Mouse (Mus musculus) hindbrain, embryonic 11.5 days (tissue): ENCODE measurements at regions not wholly inside any gene's neighbourhood (a gene's known extent, or its start where the extent isn't known, plus 50 kb on each side); places are given as distances from the start of the nearest gene placed in this dataset.
A peak's percentile ranks its signal among the peaks of the same experiment; 100 is the strongest.

Source experiments
- ATAC-seq: fragments of 200-750 bp; cut with Nextera tagmentation; 2 replicates; pipeline ENCODE4 v1.8.0; 2017; ENCODE audit warnings: mild to moderate bottlenecking, moderate TSS enrichment, moderate library complexity; ENCODE audit not compliant: low FRiP score
- DNase-seq: peaks from one replicate; pipeline ENCODE4 v3.0.0-alpha.2; 2015; ENCODE audit warnings: low spot score
- H3K27ac ChIP-seq: fragments of 300-500 bp; sonication (generic); 2 replicates; pipeline ENCODE4 v1.5.1; 2014; ENCODE audit warnings: mild to moderate bottlenecking, low read depth, low read length
- H3K27me3 ChIP-seq: fragments of 300-500 bp; sonication (generic); 2 replicates; pipeline ENCODE4 v1.6.1; 2014; ENCODE audit warnings: mild to moderate bottlenecking, low read length, moderate library complexity, mixed read lengths; ENCODE audit not compliant: control insufficient read depth, insufficient read depth
- H3K36me3 ChIP-seq: fragments of 300-500 bp; sonication (generic); 2 replicates; pipeline ENCODE4 v1.6.1; 2014; ENCODE audit warnings: mild to moderate bottlenecking, low read length, moderate library complexity, mixed read lengths; ENCODE audit not compliant: control insufficient read depth, insufficient read depth
- H3K4me1 ChIP-seq: fragments of 300-500 bp; sonication (generic); replicated peaks from 2 replicates; pipeline ENCODE4 v1.6.1; 2014; ENCODE audit warnings: low read length, mixed read lengths; ENCODE audit not compliant: control insufficient read depth, insufficient read depth
- H3K4me2 ChIP-seq: fragments of 300-500 bp; sonication (generic); replicated peaks from 2 replicates; pipeline ENCODE4 v1.6.1; 2014; ENCODE audit warnings: mild to moderate bottlenecking, low read depth, low read length
- H3K4me3 ChIP-seq: fragments of 300-500 bp; sonication (generic); 2 replicates; pipeline ENCODE4 v1.5.1; 2014; ENCODE audit warnings: low read depth, low read length
- H3K9ac ChIP-seq: fragments of 300-500 bp; sonication (generic); 2 replicates; pipeline ENCODE4 v1.6.1; 2014; ENCODE audit warnings: low read depth, low read length
- H3K9me3 ChIP-seq: fragments of 300-500 bp; sonication (generic); 2 replicates; pipeline ENCODE4 v1.6.1; 2016; ENCODE audit warnings: low read length; ENCODE audit not compliant: control insufficient read depth
- WGBS: fragments of 180-500 bp; shearing (Covaris S2); extraction: QIAGEN DNeasy Blood & Tissue Kit; methylation state at CpG from one replicate; pipeline ENCODE4 v1.1.7; 2014; 5-methylcytosine and 5-hydroxymethylcytosine counted together

DNA sequence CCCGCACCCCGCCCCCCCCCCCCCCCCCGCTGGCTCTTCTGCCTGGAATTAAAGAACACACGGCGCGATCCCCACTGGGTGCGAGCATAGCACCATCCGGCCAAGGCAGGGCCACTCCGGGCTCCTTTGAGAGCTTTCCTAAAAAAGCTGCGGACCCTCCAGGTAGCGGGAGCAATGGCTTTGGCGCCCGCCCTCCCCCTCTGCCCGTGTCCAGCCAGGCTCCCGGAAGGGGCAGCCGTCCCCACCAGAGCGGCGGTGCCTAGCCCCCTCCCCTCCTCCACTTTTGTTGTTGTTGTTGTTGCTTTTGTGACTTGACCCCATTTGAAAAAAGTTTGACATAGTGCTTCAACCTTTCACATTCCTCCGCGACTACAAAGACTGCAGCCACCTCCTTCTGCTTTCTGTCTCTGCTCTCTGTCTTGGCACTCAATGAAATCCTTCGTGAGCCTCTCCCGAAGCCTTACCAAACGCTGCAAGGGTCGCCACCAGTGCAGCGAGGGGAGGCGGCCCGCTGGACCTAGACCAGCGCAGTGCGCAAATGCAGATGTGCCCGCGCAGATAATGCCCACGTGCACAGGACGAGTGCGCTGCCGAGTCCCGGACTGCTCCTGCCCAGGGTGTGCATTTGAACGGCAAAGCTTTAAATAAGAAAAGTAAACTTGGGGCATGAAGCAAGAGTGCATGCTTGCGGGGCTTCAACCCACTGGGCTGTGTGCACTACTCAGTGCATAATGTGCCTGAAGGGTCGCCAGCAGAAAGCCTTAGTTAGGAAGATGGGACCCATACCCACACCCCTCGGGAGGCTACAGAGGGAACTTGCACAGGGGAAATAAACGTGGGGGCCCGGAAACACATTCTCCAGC, 179.0 kb upstream of the Xlr start:
- Histone ChIP-seq H3K4me2 (peak overlapping the region; percentile 64), H3K36me3 (no peaks in the 10 kb centered on the region), H3K27ac (no peak overlapping the region), H3K27me3 (no peaks in the 10 kb centered on the region; the same call in 1 of the 2 replicates), H3K4me3 (peak overlapping the region; percentile 28), H3K4me1 (no peaks in the 10 kb centered on the region), H3K9ac (no peak overlapping the region), H3K9me3 (no peaks in the 10 kb centered on the region)
- WGBS = 15% methylated on average over 33 of the region's 42 CpGs
- peak; percentile 63 for ATAC-seq
- peak; percentile 24 for DNase-seq

DNA sequence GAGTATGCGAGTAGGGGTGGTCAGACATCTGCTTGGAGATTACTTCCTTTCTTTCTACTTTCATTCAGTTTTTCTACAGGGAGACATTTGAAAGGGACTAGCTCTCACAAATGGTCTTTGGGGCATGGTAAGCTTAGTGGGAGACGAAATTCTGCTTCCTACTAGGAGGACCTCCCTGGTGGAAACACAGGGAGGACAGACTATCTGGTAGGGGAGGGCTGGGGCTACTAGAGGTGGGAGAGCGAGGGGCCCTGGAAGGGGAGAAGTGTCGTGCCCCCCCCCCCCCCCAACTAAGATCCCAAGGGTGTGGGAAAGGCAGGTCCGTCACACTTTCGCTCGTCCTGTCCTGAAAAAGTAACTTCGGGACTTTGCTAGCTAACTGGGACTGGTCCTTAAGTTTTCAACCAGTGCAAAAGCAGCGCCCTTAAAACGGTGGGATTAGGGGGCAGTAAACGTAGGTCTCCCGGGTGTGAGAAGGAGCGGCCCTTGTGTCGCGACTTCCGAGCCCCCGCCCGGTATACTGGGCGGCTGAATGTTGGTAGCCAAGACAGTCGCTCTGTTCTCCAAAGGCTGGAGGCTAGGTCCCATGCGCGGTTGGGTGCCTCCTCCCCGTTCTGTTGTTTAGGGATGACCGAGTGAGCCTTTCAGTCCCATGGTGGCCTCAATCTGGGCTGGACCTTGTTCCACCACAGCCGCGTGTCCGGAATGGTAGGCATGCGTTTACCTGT, 178.2 kb upstream of the Xlr start:
- H3K27me3 ChIP-seq = no peaks in the 10 kb centered on the region; the same call in 1 of the 2 replicates
- no peaks in the 10 kb centered on the region for H3K4me1 ChIP-seq
- peak overlapping the region; percentile 64 for H3K4me2 ChIP-seq
- peak; percentile 25 for DNase-seq
- H3K27ac ChIP-seq = no peak overlapping the region
- peak; percentile 55 for ATAC-seq
- peak overlapping the region; percentile 28 for H3K4me3 ChIP-seq
- WGBS = 12% methylated on average over 21 of the region's 28 CpGs
- H3K9ac ChIP-seq = no peak overlapping the region
- no peaks in the 10 kb centered on the region for H3K36me3 ChIP-seq
- H3K9me3 ChIP-seq = no peaks in the 10 kb centered on the region

DNA sequence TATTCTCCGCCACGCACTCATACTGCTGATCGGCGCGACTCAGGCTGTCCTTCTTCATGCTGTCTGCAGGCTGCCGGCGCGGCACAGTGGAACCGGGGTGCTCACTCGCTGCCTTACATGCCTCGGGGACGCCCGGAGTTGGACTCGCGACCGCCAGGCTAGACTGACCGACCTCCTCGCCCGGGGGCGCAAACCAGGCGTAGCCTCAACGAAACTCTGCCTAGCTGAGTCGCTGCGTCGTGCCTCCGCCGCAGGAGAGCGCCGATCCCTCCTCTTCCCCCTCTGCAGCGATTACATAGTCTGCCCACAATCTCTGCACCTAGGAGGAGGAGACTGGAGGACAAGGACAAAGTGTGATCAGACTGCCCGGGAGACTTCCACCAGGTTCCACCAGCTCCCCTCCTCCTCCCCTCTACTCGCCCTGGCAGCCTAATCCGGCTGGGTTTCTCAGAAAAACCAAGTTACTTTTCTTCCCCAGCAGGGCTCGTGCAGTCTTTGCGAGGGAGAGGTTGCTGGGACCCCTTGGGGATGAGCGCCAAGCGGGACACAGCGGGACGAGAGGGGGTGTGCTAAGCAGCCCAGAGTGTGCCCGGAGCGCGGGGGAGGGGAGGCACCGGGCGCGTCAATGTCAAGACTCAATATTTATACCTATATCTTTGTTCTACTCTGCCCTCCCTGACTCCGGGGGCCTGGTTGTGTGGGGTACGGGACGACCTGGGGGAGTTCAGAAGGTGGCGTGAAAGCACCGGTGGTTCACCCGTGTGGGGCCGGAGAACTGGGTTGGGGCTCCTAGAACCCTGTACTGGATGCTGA, 177.4 kb upstream of the Xlr start:
- Histone ChIP-seq H3K4me2 (peak overlapping the region; percentile 64), H3K9ac (no peak overlapping the region), H3K27ac (no peak overlapping the region), H3K4me3 (peak overlapping the region; percentile 28), H3K36me3 (no peaks in the 10 kb centered on the region), H3K4me1 (no peaks in the 10 kb centered on the region), H3K27me3 (no peaks in the 10 kb centered on the region; the same call in 1 of the 2 replicates), H3K9me3 (no peaks in the 10 kb centered on the region)
- ATAC-seq (peak; percentile 64), DNase-seq (peak; percentile 33)
- 17% methylated on average over 47 of the region's 52 CpGs for WGBS
